Mouse (Mus musculus) erythroblast, embryonic 14.5 days (primary cell): ENCODE data around the gene Lhx9.

Experiments used
- GATA1 ChIP-seq: IDR thresholded peaks from 2 replicates; pipeline ENCODE4 v1.6.1; 2012; ENCODE audit warnings: low read length, inconsistent platforms, mixed read lengths
- TAL1 ChIP-seq: IDR thresholded peaks from 3 replicates; pipeline ENCODE4 v1.6.1; 2012; ENCODE audit warnings: low read length, inconsistent platforms, mixed read lengths

- TF ChIP-seq TAL1 (no peak), GATA1 (no peak)
Measured at GRCm38 (mm10) chr1:138798110-138798509, 50.3 kb downstream of the Lhx9 start.
